Mouse (Mus musculus) embryonic facial prominence, embryonic 10.5 days (tissue): ENCODE measurements around the gene Col5a2. TPM values are rescaled to one million over a fixed set of nuclear protein-coding genes. Genes with fewer than 3 reads are reported as not detected.
"Not testable (repeated sequence)": the region's sequence is repeated elsewhere in the genome, so short reads cannot be mapped to it uniquely, and the experiment has no call there.

Experiments used
- DNase-seq: peaks from one replicate; pipeline ENCODE4 v3.0.0-alpha.2; 2017; ENCODE audit warnings: low spot score
- H3K27ac ChIP-seq: fragments of 300-500 bp; sonication (generic); replicated peaks from 2 replicates; pipeline ENCODE4 v1.5.1; 2016; ENCODE audit warnings: mild to moderate bottlenecking
- H3K27me3 ChIP-seq: fragments of 300-500 bp; sonication (generic); replicated peaks from 2 replicates; pipeline ENCODE4 v1.6.1; 2016; ENCODE audit warnings: low read depth, mild to moderate bottlenecking; ENCODE audit not compliant: poor library complexity, severe bottlenecking
- H3K36me3 ChIP-seq: fragments of 300-500 bp; sonication (generic); replicated peaks from 2 replicates; pipeline ENCODE4 v1.6.1; 2016; ENCODE audit warnings: mild to moderate bottlenecking, moderate library complexity
- H3K4me1 ChIP-seq: fragments of 300-500 bp; sonication (generic); 2 replicates; pipeline ENCODE4 v1.6.1; 2016
- H3K4me3 ChIP-seq: fragments of 300-500 bp; sonication (generic); 2 replicates; pipeline ENCODE4 v1.5.1; 2016; ENCODE audit warnings: mild to moderate bottlenecking, moderate library complexity
- H3K9me3 ChIP-seq: fragments of 300-500 bp; sonication (generic); 2 replicates; pipeline ENCODE4 v1.6.1; 2016; ENCODE audit warnings: mild to moderate bottlenecking
- WGBS: fragments of 180-500 bp; shearing (Covaris S2); methylation state at CpG from one replicate; pipeline ENCODE4 v1.1.7; 2016; 5-methylcytosine and 5-hydroxymethylcytosine counted together
- polyA plus RNA-seq: library from polyadenylated mRNA; unstranded; fragments of >200 nt; fragmentation: Nextera tagmentation; extraction: Ambion mirVana; gene quantifications from 2 replicates; pipeline ENCODE4 v1.2.1, GENCODE M21; 2016

Gene Col5a2
- 21.7 and 26.0 TPM in 2 replicates for polyA plus RNA-seq

- no peaks in the 10 kb centered on the region for H3K27me3 ChIP-seq
- H3K27ac ChIP-seq = peak within 1 kb of the TSS; percentile 88
- WGBS = 29% methylated on average over 12 of the region's 12 CpGs
- H3K9me3 ChIP-seq = no peaks in the 10 kb centered on the region
- peaks cover 6% of the 10 kb centered on the region; the same call in 1 of the 2 replicates for H3K4me1 ChIP-seq
- H3K36me3 ChIP-seq = no peaks in the 10 kb centered on the region
- peak; percentile 63 for DNase-seq
- H3K4me3 ChIP-seq = peak within 1 kb of the TSS; percentile 60
Observed at GRCm38 (mm10) chr1:45502865-45503332, at the start of gene Col5a2. TSS of gene Col5a2 (minus strand) at chr1:45503282.

DNA sequence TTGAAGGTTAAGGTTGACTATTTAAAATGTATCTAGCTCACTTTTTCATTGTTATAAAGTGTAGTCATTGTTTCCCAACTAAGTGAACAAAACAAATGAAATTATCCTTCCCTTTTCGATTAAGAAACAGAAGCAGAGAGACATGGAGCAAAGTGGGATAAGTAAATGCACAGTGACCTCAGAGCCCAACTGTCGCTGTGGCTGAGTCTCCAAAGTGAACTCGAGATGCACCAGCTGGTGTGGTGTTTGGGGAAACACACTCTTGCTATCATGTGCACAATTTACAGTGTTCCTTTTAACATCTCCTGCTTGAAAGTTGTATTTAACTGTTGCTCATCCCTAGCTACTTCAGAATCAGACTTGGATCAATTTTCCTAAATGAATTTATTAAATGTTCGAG lies 47.4 kb upstream of the Col5a2 start:
- H3K9me3 ChIP-seq = no peaks in the 10 kb centered on the region; the same call in 1 of the 2 replicates
- no peaks in the 10 kb centered on the region for H3K36me3 ChIP-seq
- H3K27ac ChIP-seq = no peak overlapping the region
- WGBS = 81% methylated on average over 4 of the region's 4 CpGs
- no peak overlapping the region for H3K4me3 ChIP-seq
- H3K27me3 ChIP-seq = no peaks in the 10 kb centered on the region
- no peaks in the 10 kb centered on the region for H3K4me1 ChIP-seq
- no peak for DNase-seq

GRCm38 (mm10) chr1:45541888-45542287 lies 38.8 kb upstream of the Col5a2 start:
- Histone ChIP-seq H3K27me3 (no peaks in the 10 kb centered on the region), H3K9me3 (no peaks in the 10 kb centered on the region), H3K4me3 (no peak overlapping the region), H3K27ac (no peak overlapping the region), H3K4me1 (no peaks in the 10 kb centered on the region), H3K36me3 (no peaks in the 10 kb centered on the region)
- WGBS = 59% methylated on average over 1 of the region's 1 CpGs
- DNase-seq = no peak

GRCm38 (mm10) chr1:45541161-45541560 lies 38.1 kb upstream of the Col5a2 start:
- no peaks in the 10 kb centered on the region for H3K36me3 ChIP-seq
- no peak overlapping the region for H3K27ac ChIP-seq
- no peaks in the 10 kb centered on the region for H3K9me3 ChIP-seq
- no peak for DNase-seq
- H3K27me3 ChIP-seq = no peaks in the 10 kb centered on the region
- no peaks in the 10 kb centered on the region for H3K4me1 ChIP-seq
- H3K4me3 ChIP-seq = no peak overlapping the region
- WGBS = 77% methylated on average over 2 of the region's 2 CpGs

DNA sequence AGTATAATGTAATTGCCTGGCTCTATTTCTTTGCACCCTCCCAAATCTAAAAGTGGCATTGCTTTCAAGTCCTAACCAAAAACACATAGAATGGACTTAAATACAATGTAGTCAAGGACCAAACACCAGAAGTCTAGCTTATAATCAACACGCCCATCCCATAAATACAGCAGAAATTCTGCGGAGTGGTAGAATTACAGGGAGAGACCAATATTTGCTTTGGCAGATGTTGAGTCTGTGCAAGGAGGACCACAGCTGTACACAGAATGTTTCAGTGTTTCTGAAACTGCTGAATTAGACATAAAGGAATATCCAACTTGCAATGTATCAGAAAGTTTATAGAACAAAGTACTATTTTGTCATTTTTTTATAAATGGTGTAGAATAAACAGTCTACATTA lies 28.4 kb upstream of the Col5a2 start:
- Histone ChIP-seq H3K4me1 (no peaks in the 10 kb centered on the region), H3K27me3 (no peaks in the 10 kb centered on the region), H3K27ac (no peak overlapping the region), H3K4me3 (no peak overlapping the region), H3K36me3 (no peaks in the 10 kb centered on the region), H3K9me3 (no peaks in the 10 kb centered on the region)
- DNase-seq = no peak
- 93% methylated on average over 2 of the region's 2 CpGs for WGBS

GRCm38 (mm10) chr1:45527476-45527875 lies 24.4 kb upstream of the Col5a2 start:
- H3K27ac ChIP-seq, H3K9me3 ChIP-seq, H3K36me3 ChIP-seq, H3K4me1 ChIP-seq, H3K4me3 ChIP-seq, H3K27me3 ChIP-seq, DNase-seq: not testable (repeated sequence)

DNA sequence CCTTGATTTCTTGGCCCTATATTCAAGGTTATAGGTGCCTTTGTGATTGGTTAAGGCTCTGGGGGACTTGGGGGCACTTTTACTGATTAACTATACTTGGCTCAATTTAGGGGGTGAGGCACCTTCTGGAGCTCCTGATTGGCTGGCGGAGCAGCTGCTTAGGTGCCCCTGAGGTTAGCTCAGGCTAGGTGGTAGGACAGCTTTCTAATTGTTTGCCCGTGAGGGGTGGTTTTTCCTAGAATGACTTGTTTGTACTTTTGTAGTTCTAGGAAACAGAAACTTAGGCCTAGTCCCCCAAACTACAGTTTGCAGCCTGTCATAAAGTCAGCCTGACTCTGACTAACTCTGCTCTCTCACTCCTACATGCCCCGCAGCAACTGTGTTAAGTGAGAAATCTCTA lies 20.5 kb upstream of the Col5a2 start:
- Histone ChIP-seq H3K27me3 (no peaks in the 10 kb centered on the region), H3K4me3 (no peak overlapping the region), H3K9me3 (no peaks in the 10 kb centered on the region), H3K36me3 (no peaks in the 10 kb centered on the region), H3K27ac (no peak overlapping the region), H3K4me1 (no peaks in the 10 kb centered on the region)
- 92% methylated on average over 3 of the region's 3 CpGs for WGBS
- DNase-seq = no peak

DNA sequence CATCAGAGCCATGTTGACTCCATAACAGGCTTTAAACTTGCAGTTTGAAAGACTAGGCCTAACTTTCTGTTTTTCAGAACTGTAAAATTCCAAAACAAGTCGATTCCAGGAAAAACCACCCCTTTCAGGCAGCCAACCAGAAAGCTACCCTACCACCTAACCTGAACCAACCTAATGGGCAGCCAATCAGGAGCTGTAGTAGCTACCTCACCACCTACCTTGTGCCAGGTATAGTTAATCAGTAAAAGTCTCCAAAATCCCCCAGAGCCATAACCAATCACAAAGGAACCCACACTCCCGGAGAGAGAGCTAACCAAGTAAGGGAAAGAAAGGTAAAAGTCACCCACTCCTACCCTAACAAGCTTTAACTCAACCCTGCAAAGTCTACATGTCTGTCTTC lies 18.4 kb upstream of the Col5a2 start:
- 87% methylated on average over 2 of the region's 2 CpGs for WGBS
- Histone ChIP-seq H3K4me3 (no peak overlapping the region), H3K27me3 (no peaks in the 10 kb centered on the region), H3K36me3 (no peaks in the 10 kb centered on the region), H3K27ac (no peak overlapping the region), H3K4me1 (no peaks in the 10 kb centered on the region), H3K9me3 (no peaks in the 10 kb centered on the region)
- no peak for DNase-seq

- Histone ChIP-seq H3K4me1 (peaks cover 6% of the 10 kb centered on the region; the same call in 1 of the 2 replicates), H3K4me3 (peak overlapping the region; percentile 60), H3K36me3 (no peaks in the 10 kb centered on the region), H3K27me3 (no peaks in the 10 kb centered on the region), H3K27ac (peak overlapping the region; percentile 88), H3K9me3 (no peaks in the 10 kb centered on the region)
- DNase-seq = peak; percentile 64
- WGBS = 6% methylated on average over 11 of the region's 11 CpGs
Observed at GRCm38 (mm10) chr1:45502241-45502741, 791 bp downstream of the Col5a2 start.

- Histone ChIP-seq H3K27ac (peak overlapping the region; percentile 88), H3K27me3 (no peaks in the 10 kb centered on the region), H3K4me1 (peaks cover 6% of the 10 kb centered on the region; the same call in 1 of the 2 replicates), H3K4me3 (peak overlapping the region; percentile 60), H3K9me3 (no peaks in the 10 kb centered on the region), H3K36me3 (no peaks in the 10 kb centered on the region)
- 54% methylated on average over 6 of the region's 6 CpGs for WGBS
- DNase-seq = no peak
Observed at GRCm38 (mm10) chr1:45501437-45501836, 1.6 kb downstream of the Col5a2 start.

DNA sequence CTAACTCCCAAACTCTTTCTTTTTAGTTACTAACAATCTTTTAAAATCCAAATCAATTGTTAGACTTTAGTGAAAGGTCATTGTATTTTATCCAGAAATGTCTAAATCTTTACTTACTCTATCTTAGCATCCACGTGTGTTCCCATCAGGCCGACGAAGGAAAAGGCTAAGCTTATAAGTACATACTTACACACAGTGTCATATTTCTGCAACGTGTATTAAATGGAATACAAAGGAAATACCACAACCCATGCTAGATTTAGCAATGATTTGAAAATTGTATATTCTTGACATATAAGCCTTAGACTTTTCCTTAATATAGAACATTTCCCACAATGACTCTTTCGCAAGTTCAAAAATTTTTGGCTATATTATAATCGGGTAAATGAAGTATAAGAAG lies 2.6 kb downstream of the Col5a2 start:
- 91% methylated on average over 6 of the region's 6 CpGs for WGBS
- DNase-seq = no peak

GRCm38 (mm10) chr1:45495025-45495424 lies 8.1 kb downstream of the Col5a2 start:
- 88% methylated on average over 2 of the region's 2 CpGs for WGBS
- H3K4me1 ChIP-seq = no peaks in the 10 kb centered on the region
- no peaks in the 10 kb centered on the region for H3K36me3 ChIP-seq
- DNase-seq = no peak
- no peaks in the 10 kb centered on the region for H3K9me3 ChIP-seq
- H3K4me3 ChIP-seq = no peak overlapping the region
- H3K27me3 ChIP-seq = no peaks in the 10 kb centered on the region
- H3K27ac ChIP-seq = no peak overlapping the region

More for the DNA sequence above, 2.6 kb downstream of the Col5a2 start:
- H3K27ac ChIP-seq = no peak overlapping the region
- H3K4me1 ChIP-seq = peaks cover 6% of the 10 kb centered on the region; the same call in 1 of the 2 replicates
- H3K9me3 ChIP-seq = no peaks in the 10 kb centered on the region
- no peaks in the 10 kb centered on the region for H3K36me3 ChIP-seq
- no peaks in the 10 kb centered on the region for H3K27me3 ChIP-seq
- no peak overlapping the region; the same call in 1 of the 2 replicates for H3K4me3 ChIP-seq

- DNase-seq = no peak
- Histone ChIP-seq H3K4me3 (no peak overlapping the region), H3K36me3 (no peaks in the 10 kb centered on the region), H3K27me3 (no peaks in the 10 kb centered on the region), H3K27ac (no peak overlapping the region), H3K4me1 (no peaks in the 10 kb centered on the region), H3K9me3 (no peaks in the 10 kb centered on the region)
- 86% methylated on average over 4 of the region's 4 CpGs for WGBS
Observed at GRCm38 (mm10) chr1:45492130-45492723, 10.9 kb downstream of the Col5a2 start.
